Mouse (Mus musculus) hindbrain, embryonic 16.5 days (tissue): Measurements from ENCODE around the gene Atrnl1. TPM values are rescaled to one million over a fixed set of nuclear protein-coding genes. Genes with fewer than 3 reads are reported as not detected.

ENCODE experiments used
- ATAC-seq: fragments of 200-750 bp; cut with Nextera tagmentation; 2 replicates; pipeline ENCODE4 v1.8.0; 2017; ENCODE audit warnings: moderate TSS enrichment, moderate library complexity
- H3K27ac ChIP-seq: fragments of 300-500 bp; sonication (generic); 2 replicates; pipeline ENCODE4 v1.5.1; 2014; ENCODE audit warnings: low read depth, mild to moderate bottlenecking, control low read depth, low read length, moderate library complexity
- H3K27me3 ChIP-seq: fragments of 300-500 bp; sonication (generic); replicated peaks from 2 replicates; pipeline ENCODE4 v1.6.1; 2014; ENCODE audit warnings: low read length; ENCODE audit not compliant: control insufficient read depth, insufficient read depth
- H3K36me3 ChIP-seq: fragments of 300-500 bp; sonication (generic); 2 replicates; pipeline ENCODE4 v1.6.1; 2014; ENCODE audit warnings: mild to moderate bottlenecking, low read length, moderate library complexity, mixed read lengths; ENCODE audit not compliant: control insufficient read depth, insufficient read depth
- H3K4me1 ChIP-seq: fragments of 300-500 bp; sonication (generic); 2 replicates; pipeline ENCODE4 v1.6.1; 2014; ENCODE audit warnings: low read depth, low read length; ENCODE audit not compliant: control insufficient read depth, insufficient read depth
- H3K4me2 ChIP-seq: fragments of 300-500 bp; sonication (generic); 2 replicates; pipeline ENCODE4 v1.6.1; 2014; ENCODE audit warnings: mild to moderate bottlenecking, low read length, control low read depth, moderate library complexity
- H3K4me3 ChIP-seq: fragments of 300-500 bp; sonication (generic); 2 replicates; pipeline ENCODE4 v1.5.1; 2014; ENCODE audit warnings: mild to moderate bottlenecking, low read length, control low read depth, moderate library complexity
- H3K9ac ChIP-seq: fragments of 300-500 bp; sonication (generic); 2 replicates; pipeline ENCODE4 v1.6.1; 2014; ENCODE audit warnings: low read depth, mild to moderate bottlenecking, control low read depth, low read length, moderate library complexity
- H3K9me3 ChIP-seq: fragments of 300-500 bp; sonication (generic); 2 replicates; pipeline ENCODE4 v1.6.1; 2014; ENCODE audit warnings: mild to moderate bottlenecking, low read length, moderate library complexity; ENCODE audit not compliant: control insufficient read depth
- WGBS: fragments of 180-500 bp; shearing (Covaris S2); extraction: QIAGEN DNeasy Blood & Tissue Kit; methylation state at CpG from one replicate; pipeline ENCODE4 v1.1.7; 2014; 5-methylcytosine and 5-hydroxymethylcytosine counted together
- polyA plus RNA-seq: library from polyadenylated mRNA; unstranded; fragments of >200 nt; fragmentation: Nextera tagmentation; extraction: Ambion mirVana; gene quantifications from 2 replicates; pipeline ENCODE4 v1.2.1, GENCODE M21; 2015

Atrnl1 gene
- polyA plus RNA-seq, 1 experiment from 2014 or later: 5.3 TPM

- 79% methylated on average over 7 of the region's 7 CpGs for WGBS
- no peak overlapping the region for H3K9ac ChIP-seq
- H3K27me3 ChIP-seq: no peaks in the 10 kb centered on the region
- no peak for ATAC-seq
- H3K36me3 ChIP-seq: no peaks in the 10 kb centered on the region
- H3K9me3 ChIP-seq: no peaks in the 10 kb centered on the region
- no peak overlapping the region for H3K4me2 ChIP-seq
- no peaks in the 10 kb centered on the region for H3K4me1 ChIP-seq
- no peak overlapping the region for H3K4me3 ChIP-seq
- no peak overlapping the region for H3K27ac ChIP-seq
Measured at GRCm38 (mm10) chr19:58095776-58096175, 484.9 kb downstream of the Atrnl1 start.

GRCm38 (mm10) chr19:58097195-58097594 is 486.4 kb downstream of the Atrnl1 start:
- H3K4me1 ChIP-seq: no peaks in the 10 kb centered on the region
- ATAC-seq: no peak
- no peaks in the 10 kb centered on the region for H3K27me3 ChIP-seq
- no peaks in the 10 kb centered on the region for H3K9me3 ChIP-seq
- WGBS: 88% methylated on average over 2 of the region's 2 CpGs
- H3K36me3 ChIP-seq: no peaks in the 10 kb centered on the region
- no peak overlapping the region for H3K27ac ChIP-seq
- H3K9ac ChIP-seq: no peak overlapping the region
- no peak overlapping the region for H3K4me3 ChIP-seq
- no peak overlapping the region for H3K4me2 ChIP-seq

- 97% methylated on average over 5 of the region's 5 CpGs for WGBS
- Histone ChIP-seq H3K27ac (no peak overlapping the region), H3K9ac (no peak overlapping the region), H3K9me3 (no peaks in the 10 kb centered on the region), H3K4me2 (no peak overlapping the region), H3K36me3 (no peaks in the 10 kb centered on the region), H3K27me3 (no peaks in the 10 kb centered on the region), H3K4me3 (no peak overlapping the region), H3K4me1 (no peaks in the 10 kb centered on the region)
- no peak for ATAC-seq
Measured at GRCm38 (mm10) chr19:58099539-58099938, 488.7 kb downstream of the Atrnl1 start.

GRCm38 (mm10) chr19:58100381-58100780 is 489.5 kb downstream of the Atrnl1 start:
- 75% methylated on average over 4 of the region's 4 CpGs for WGBS
- no peak for ATAC-seq
- H3K36me3 ChIP-seq: no peaks in the 10 kb centered on the region
- H3K9me3 ChIP-seq: no peaks in the 10 kb centered on the region
- H3K27me3 ChIP-seq: no peaks in the 10 kb centered on the region
- H3K27ac ChIP-seq: no peak overlapping the region
- no peak overlapping the region for H3K4me3 ChIP-seq
- no peak overlapping the region for H3K4me2 ChIP-seq
- no peak overlapping the region for H3K9ac ChIP-seq
- no peaks in the 10 kb centered on the region for H3K4me1 ChIP-seq

- H3K4me2 ChIP-seq: no peak overlapping the region
- no peak overlapping the region for H3K9ac ChIP-seq
- no peak for ATAC-seq
- H3K36me3 ChIP-seq: no peaks in the 10 kb centered on the region
- H3K9me3 ChIP-seq: no peaks in the 10 kb centered on the region
- no peaks in the 10 kb centered on the region for H3K4me1 ChIP-seq
- H3K27me3 ChIP-seq: no peaks in the 10 kb centered on the region
- no peak overlapping the region for H3K4me3 ChIP-seq
- 75% methylated on average over 7 of the region's 7 CpGs for WGBS
- no peak overlapping the region for H3K27ac ChIP-seq
Measured at GRCm38 (mm10) chr19:58104544-58104943, 493.7 kb downstream of the Atrnl1 start.

- Histone ChIP-seq H3K27me3 (no peaks in the 10 kb centered on the region), H3K27ac (no peak overlapping the region), H3K36me3 (no peaks in the 10 kb centered on the region), H3K9me3 (no peaks in the 10 kb centered on the region), H3K4me3 (no peak overlapping the region), H3K4me1 (no peaks in the 10 kb centered on the region), H3K4me2 (no peak overlapping the region), H3K9ac (no peak overlapping the region)
- 39% methylated on average over 10 of the region's 10 CpGs for WGBS
- no peak for ATAC-seq
Measured at GRCm38 (mm10) chr19:58107632-58108031, 496.8 kb downstream of the Atrnl1 start.

- H3K9ac ChIP-seq: no peak overlapping the region
- H3K36me3 ChIP-seq: no peaks in the 10 kb centered on the region
- no peaks in the 10 kb centered on the region for H3K4me1 ChIP-seq
- no peak overlapping the region for H3K4me2 ChIP-seq
- ATAC-seq: no peak
- no peaks in the 10 kb centered on the region for H3K9me3 ChIP-seq
- 98% methylated on average over 3 of the region's 3 CpGs for WGBS
- no peak overlapping the region for H3K4me3 ChIP-seq
- no peak overlapping the region for H3K27ac ChIP-seq
- H3K27me3 ChIP-seq: no peaks in the 10 kb centered on the region
Measured at GRCm38 (mm10) chr19:58110491-58110890, 499.7 kb downstream of the Atrnl1 start.

- no peaks in the 10 kb centered on the region for H3K36me3 ChIP-seq
- no peak overlapping the region for H3K4me2 ChIP-seq
- ATAC-seq: no peak
- no peak overlapping the region for H3K27ac ChIP-seq
- H3K4me1 ChIP-seq: no peaks in the 10 kb centered on the region
- no peaks in the 10 kb centered on the region for H3K9me3 ChIP-seq
- 91% methylated on average over 6 of the region's 6 CpGs for WGBS
- no peak overlapping the region for H3K4me3 ChIP-seq
- H3K9ac ChIP-seq: no peak overlapping the region
- no peaks in the 10 kb centered on the region for H3K27me3 ChIP-seq
Measured at GRCm38 (mm10) chr19:58111291-58111690, 500.5 kb downstream of the Atrnl1 start.

GRCm38 (mm10) chr19:58112151-58112550 is 501.3 kb downstream of the Atrnl1 start:
- Histone ChIP-seq H3K27ac (no peak overlapping the region), H3K9me3 (no peaks in the 10 kb centered on the region), H3K27me3 (no peaks in the 10 kb centered on the region), H3K9ac (no peak overlapping the region), H3K4me2 (no peak overlapping the region), H3K4me1 (no peaks in the 10 kb centered on the region), H3K36me3 (no peaks in the 10 kb centered on the region), H3K4me3 (no peak overlapping the region)
- ATAC-seq: no peak
- 33% methylated on average over 5 of the region's 5 CpGs for WGBS

GRCm38 (mm10) chr19:58113092-58113731 is 502.4 kb downstream of the Atrnl1 start:
- Histone ChIP-seq H3K9ac (no peak overlapping the region), H3K27ac (no peak overlapping the region), H3K4me3 (no peak overlapping the region), H3K4me2 (no peak overlapping the region), H3K27me3 (no peaks in the 10 kb centered on the region), H3K4me1 (no peaks in the 10 kb centered on the region), H3K9me3 (no peaks in the 10 kb centered on the region), H3K36me3 (no peaks in the 10 kb centered on the region)
- WGBS: 68% methylated on average over 5 of the region's 5 CpGs
- peak; percentile 81 for ATAC-seq
